Mouse (Mus musculus) small intestine, adult 2 months (tissue): ENCODE results near the gene Nectin1. TPM values are rescaled to one million over a fixed set of nuclear protein-coding genes. Genes with fewer than 3 reads are reported as not detected.

ENCODE experiments used
- H3K27ac ChIP-seq: fragments of 200-500 bp; 2 replicates; pipeline ENCODE4 v1.5.1; 2012; ENCODE audit warnings: low read depth, low read length, control low read depth, inconsistent platforms; ENCODE audit not compliant: insufficient read depth
- H3K27me3 ChIP-seq: fragments of 200-500 bp; 2 replicates; pipeline ENCODE4 v1.6.1; 2012; ENCODE audit warnings: mild to moderate bottlenecking, moderate library complexity, low read length, inconsistent platforms; ENCODE audit not compliant: control insufficient read depth, insufficient read depth
- H3K36me3 ChIP-seq: fragments of 200-500 bp; 2 replicates; pipeline ENCODE4 v1.6.1; 2012; ENCODE audit warnings: mild to moderate bottlenecking, low read length, control low read depth, inconsistent platforms; ENCODE audit not compliant: control insufficient read depth, insufficient read depth
- H3K4me1 ChIP-seq: fragments of 200-500 bp; 2 replicates; pipeline ENCODE4 v1.6.1; 2012; ENCODE audit warnings: low read length, inconsistent platforms, mixed read lengths; ENCODE audit not compliant: control insufficient read depth, insufficient read depth, insufficient read length
- H3K4me3 ChIP-seq: fragments of 200-500 bp; 2 replicates; pipeline ENCODE4 v1.5.1; 2012; ENCODE audit warnings: low read depth, mild to moderate bottlenecking, control low read depth, inconsistent platforms, low read length, moderate library complexity
- CTCF ChIP-seq: fragments of 200-500 bp; IDR thresholded peaks from 2 replicates; pipeline ENCODE4 v1.5.1; 2012; ENCODE audit warnings: low read depth, mild to moderate bottlenecking, control low read depth, inconsistent platforms, low read length, moderate library complexity, mixed read lengths; ENCODE audit not compliant: insufficient replicate concordance, insufficient read length; ENCODE audit errors: extremely low read depth
- POLR2A ChIP-seq: fragments of 200-500 bp; IDR thresholded peaks from 2 replicates; pipeline ENCODE4 v1.6.1; 2012; ENCODE audit warnings: low read depth, mild to moderate bottlenecking, control low read depth, inconsistent platforms, low read length, moderate library complexity
- WGBS: fragments of 180-500 bp; shearing (Covaris S2); methylation state at CpG from one replicate; pipeline ENCODE4 v1.1.7; 2018; 5-methylcytosine and 5-hydroxymethylcytosine counted together
- polyA plus RNA-seq: library from polyadenylated mRNA; depleted of rRNA; stranded (reverse); fragments of >200 nt; gene quantifications from 2 replicates; pipeline ENCODE4 v1.2.3, GENCODE M21; 2012

The Nectin1 gene
- polyA plus RNA-seq, 1 experiment: 15.3 TPM

DNA sequence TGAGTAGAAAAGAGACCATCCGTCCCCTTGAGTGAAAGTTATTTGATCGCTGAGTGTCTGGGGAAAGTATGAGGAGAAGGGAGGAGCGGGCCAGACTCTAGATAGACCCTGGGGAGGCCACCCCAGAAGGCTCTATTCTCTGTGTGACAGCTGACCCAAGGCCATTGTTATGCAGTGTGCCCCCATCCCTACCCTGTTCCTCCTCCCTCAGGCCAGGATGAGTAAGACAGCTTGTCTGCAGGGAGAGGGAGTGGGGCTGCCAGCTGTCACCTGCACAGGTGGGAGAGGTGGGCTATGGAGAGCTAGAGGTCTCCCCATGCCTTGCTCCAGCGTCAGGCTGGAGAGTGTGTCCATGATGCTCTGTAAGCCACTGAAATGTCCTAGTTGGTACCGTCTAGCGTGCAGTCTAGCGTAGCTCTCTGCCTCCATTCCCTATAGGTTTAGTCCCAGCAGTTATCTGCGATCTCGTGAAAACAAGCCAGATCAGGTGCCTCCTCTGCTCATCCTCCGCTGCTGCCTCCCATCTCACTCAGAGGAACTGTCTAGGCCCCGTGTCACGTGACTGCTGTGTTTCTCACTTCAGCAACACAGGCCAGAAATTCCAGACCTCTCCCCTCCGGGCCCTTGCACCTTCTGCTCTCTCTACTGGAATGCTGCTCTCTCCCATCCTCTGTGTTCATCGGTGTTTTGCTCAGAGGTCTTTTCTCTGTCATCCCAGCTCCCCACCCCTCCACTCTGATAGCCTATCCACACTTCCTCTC is 21.8 kb downstream of the Nectin1 start:
- H3K4me1 ChIP-seq: peaks cover 18% of the 10 kb centered on the region; the same call in 1 of the 2 replicates
- H3K4me3 ChIP-seq: no peak overlapping the region
- H3K27ac ChIP-seq: no peak overlapping the region
- H3K27me3 ChIP-seq: no peaks in the 10 kb centered on the region
- TF ChIP-seq CTCF (no peak), POLR2A (no peak)
- H3K36me3 ChIP-seq: no peaks in the 10 kb centered on the region
- WGBS: 85% methylated on average over 14 of the region's 14 CpGs

DNA sequence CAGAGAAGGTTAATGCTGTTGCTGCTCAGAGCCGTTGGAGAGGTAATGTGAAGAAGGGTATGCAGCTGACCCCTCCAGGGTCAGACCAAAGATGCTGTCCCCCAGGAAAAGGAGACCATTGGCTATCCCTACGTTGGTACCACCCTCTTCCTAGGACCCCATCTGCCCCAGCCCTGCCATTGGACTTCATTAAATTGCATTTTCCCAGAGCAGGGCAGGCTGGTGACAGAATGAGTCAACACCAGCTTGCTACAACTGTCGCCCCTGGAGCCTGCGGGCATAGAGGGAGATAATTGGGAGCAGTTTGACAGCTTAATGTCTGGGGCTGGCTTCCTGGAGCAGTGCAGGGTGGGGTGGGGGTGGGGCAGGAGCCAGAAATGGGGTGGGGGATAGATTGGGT is 25.0 kb downstream of the Nectin1 start:
- Histone ChIP-seq H3K27me3 (no peaks in the 10 kb centered on the region), H3K36me3 (no peaks in the 10 kb centered on the region), H3K27ac (no peak overlapping the region), H3K4me1 (peaks cover 21% of the 10 kb centered on the region), H3K4me3 (no peak overlapping the region)
- 73% methylated on average over 4 of the region's 4 CpGs for WGBS
- TF ChIP-seq CTCF: no peak
- no peak for TF ChIP-seq POLR2A

DNA sequence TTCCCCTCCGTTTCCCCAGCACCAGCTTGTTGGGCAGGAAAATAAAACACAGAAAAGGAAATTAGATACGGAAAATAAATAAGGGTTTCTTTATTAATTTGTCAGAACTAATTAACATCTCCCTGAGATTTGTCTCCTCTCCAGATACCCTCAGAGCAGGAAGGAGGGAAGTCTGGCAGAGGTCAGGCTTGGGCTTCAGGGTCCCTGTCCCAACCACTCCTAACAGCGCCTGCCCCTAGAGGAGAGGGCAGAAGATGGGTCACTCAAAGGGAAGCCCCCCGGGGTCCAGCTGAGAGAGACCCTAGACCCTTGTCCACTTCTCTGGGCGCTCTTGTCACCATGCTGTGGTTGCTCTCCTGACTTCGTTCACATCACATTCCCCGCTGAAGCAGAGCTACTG is 25.4 kb downstream of the Nectin1 start:
- H3K27me3 ChIP-seq: no peaks in the 10 kb centered on the region
- H3K4me3 ChIP-seq: no peak overlapping the region
- peaks cover 21% of the 10 kb centered on the region for H3K4me1 ChIP-seq
- no peaks in the 10 kb centered on the region for H3K36me3 ChIP-seq
- no peak for TF ChIP-seq CTCF
- no peak for TF ChIP-seq POLR2A
- 90% methylated on average over 7 of the region's 7 CpGs for WGBS
- H3K27ac ChIP-seq: no peak overlapping the region

DNA sequence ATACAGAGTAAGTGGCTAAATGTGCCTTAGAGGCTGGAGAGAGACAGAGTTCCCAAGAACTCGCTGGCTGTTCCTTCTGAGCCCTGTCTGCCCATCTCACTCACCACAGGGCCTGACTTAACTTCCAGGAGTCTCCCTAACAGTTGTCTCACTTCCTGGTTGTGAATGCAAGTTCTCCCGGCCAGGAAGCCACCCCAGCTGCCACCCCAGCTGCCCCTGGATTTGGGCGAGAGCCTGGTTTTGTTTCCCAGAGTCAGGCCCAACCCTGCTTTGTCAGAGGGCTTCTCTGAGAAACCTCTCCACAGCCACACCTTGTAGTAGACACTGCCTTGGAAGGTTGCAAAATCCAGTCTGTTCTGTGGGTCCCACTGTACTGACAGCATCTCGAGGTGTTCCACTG is 26.2 kb downstream of the Nectin1 start:
- no peak overlapping the region for H3K27ac ChIP-seq
- TF ChIP-seq CTCF: no peak
- no peak for TF ChIP-seq POLR2A
- WGBS: 48% methylated on average over 4 of the region's 4 CpGs

DNA sequence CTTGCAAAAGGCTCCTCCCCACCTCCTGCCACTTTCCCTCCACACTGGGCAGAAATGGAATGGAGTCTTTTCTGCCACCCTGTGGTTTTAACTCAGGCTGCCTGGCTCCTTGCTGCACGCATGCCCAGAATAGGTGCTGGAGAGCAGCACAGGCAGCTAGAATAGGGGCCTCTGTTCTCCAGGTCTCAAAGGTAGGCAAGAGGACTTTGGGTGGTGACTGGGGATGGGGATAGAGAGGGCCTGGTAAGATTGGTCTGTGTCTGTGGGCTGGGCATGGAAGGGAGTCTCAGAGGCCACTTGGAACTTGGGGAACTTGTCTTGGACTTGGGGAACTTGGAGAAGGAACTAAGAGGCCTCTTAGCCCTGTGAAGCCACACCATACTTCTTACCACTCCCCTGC is 27.3 kb downstream of the Nectin1 start:
- no peak for TF ChIP-seq POLR2A
- TF ChIP-seq CTCF: no peak

More for the DNA sequence above, 26.2 kb downstream of the Nectin1 start:
- H3K36me3 ChIP-seq: no peaks in the 10 kb centered on the region
- H3K27me3 ChIP-seq: no peaks in the 10 kb centered on the region
- H3K4me1 ChIP-seq: peaks cover 23% of the 10 kb centered on the region
- H3K4me3 ChIP-seq: no peak overlapping the region

DNA sequence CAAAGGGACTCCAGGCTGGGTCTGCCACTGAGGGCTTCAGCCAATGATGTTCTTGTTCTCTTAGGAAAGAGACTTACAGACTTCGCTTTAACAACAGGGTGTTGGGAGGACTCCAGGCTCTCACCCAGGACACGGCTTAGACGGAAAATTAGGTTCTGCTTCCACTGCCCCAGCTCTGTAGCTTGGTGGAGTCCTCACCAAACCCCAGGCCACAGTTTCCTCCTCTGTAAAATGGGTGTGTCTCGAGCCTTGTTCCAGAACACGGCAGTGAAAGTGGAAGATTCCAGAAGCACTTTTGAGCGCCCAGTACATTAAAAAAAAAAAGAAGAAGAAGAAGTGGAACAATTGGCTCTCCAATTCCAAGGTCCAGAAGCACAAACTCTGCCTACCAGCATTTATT is 28.7 kb downstream of the Nectin1 start:
- Histone ChIP-seq H3K27me3 (no peaks in the 10 kb centered on the region), H3K27ac (no peak overlapping the region), H3K36me3 (no peaks in the 10 kb centered on the region), H3K4me1 (peaks cover 45% of the 10 kb centered on the region), H3K4me3 (no peak overlapping the region)
- TF ChIP-seq CTCF: no peak
- TF ChIP-seq POLR2A: no peak
- 56% methylated on average over 6 of the region's 6 CpGs for WGBS

More for the DNA sequence above, 27.3 kb downstream of the Nectin1 start:
- no peak overlapping the region for H3K27ac ChIP-seq
- 73% methylated on average over 1 of the region's 1 CpGs for WGBS
- H3K36me3 ChIP-seq: no peaks in the 10 kb centered on the region
- peaks cover 33% of the 10 kb centered on the region for H3K4me1 ChIP-seq
- H3K27me3 ChIP-seq: no peaks in the 10 kb centered on the region
- H3K4me3 ChIP-seq: no peak overlapping the region

DNA sequence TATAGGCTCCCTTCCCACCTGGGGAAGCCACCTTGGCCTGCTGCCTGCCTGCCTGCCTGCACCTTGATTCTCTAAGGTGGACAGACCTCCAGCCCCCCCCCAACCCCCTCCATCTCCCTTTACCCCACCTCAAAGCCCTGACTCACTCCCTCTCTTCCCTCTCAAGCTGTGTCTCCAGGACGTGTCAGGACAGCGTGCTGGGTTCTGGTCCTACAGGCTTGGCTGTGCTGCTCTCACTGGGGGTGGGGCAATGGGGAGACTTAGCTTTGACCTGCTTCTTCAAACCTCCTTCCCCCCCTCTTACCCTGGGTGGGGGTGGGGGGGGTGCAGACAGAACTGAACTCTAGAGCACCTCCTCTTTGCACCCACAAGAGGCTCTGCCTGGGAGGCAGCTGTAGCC is 29.7 kb downstream of the Nectin1 start:
- Histone ChIP-seq H3K27me3 (no peaks in the 10 kb centered on the region), H3K4me3 (no peak overlapping the region), H3K36me3 (no peaks in the 10 kb centered on the region), H3K27ac (no peak overlapping the region), H3K4me1 (peaks cover 49% of the 10 kb centered on the region)
- 96% methylated on average over 2 of the region's 2 CpGs for WGBS
- TF ChIP-seq CTCF: no peak
- no peak for TF ChIP-seq POLR2A
